Mouse (Mus musculus): ENCODE data around the gene Dhx34. TPM values are rescaled to one million over a fixed set of nuclear protein-coding genes. Genes with fewer than 3 reads are reported as not detected.

Gene Dhx34
- polyA plus RNA-seq (2021; fragmentation: Nextera tagmentation), result 3.8 and 4.0 TPM in 2 replicates
- long read RNA-seq, experiment 1, full-length matches to known transcripts, result 16 of 37 reads
- long read RNA-seq, experiment 1, partial matches to known transcripts, result 13 of 37 reads
- long read RNA-seq, experiment 1, other reads (novel, unspliced or antisense), result 8 of 37 reads
- long read RNA-seq, experiment 2, partial matches to known transcripts, result 6 of 7 reads
- long read RNA-seq, experiment 2, other reads (novel, unspliced or antisense), result 0 of 7 reads

DNA sequence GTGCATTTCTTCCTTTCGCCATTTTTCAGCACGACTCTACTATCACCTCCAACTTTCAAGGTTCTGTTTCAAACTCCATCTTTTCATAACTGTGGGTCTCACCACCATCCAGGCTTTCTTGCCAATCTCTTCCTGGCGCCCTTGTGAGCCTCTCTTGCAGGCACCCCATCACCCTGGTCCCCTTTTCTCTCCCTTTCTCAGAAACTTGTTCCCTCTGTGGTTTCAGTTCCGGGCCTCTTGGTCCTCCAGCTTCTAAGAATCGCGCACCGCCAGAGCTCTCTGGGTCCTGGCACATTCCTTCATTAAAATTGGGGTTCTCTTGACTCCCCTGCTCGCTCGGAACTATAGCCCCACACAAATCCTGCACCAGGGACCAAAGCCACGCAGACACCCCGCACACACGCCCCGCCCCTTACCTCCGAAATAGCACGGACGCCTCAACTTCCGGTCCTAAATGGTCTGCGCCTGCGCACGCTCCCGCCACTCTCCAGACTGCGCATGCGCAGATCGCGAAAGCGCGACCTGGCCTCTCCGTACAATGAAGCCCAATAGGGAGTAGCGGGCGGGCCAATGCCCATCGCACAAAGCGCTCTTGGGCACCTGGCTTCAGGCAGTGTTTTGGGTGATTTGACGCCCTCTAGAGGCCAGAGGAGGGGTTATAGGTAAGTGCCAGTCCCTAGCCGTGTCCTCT is at the start of gene Dhx34:
Dhx34 (minus strand) TSS at position 456 of the 691 bp plus-strand sequence.

DNA sequence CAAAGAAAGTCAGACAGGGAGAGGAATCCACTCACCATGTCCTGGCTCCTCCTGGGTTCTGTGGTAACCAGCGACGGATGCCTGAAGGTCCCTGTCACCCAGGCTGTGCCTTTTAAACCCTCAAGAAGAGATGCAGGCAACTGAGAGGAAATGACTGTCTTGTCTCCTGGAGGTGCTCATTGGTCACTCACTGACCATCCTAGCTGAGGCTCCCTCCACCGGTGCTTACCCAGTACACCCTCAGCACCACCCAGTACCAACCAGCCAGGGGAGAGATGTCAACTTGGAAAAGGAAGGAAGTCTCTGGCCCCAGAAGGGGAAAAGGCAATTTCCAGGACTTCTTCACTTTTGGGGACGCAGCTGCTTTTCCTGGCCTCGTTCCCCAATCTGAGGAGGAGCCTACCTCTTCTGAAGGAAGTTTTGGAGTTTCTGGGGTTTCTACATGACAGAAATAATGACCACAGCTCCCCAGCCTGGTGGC is 37.3 kb upstream of the Dhx34 start, which contains the start of gene C5ar1:
C5ar1 (minus strand) TSS at position 431 of the 481 bp plus-strand sequence.

DNA sequence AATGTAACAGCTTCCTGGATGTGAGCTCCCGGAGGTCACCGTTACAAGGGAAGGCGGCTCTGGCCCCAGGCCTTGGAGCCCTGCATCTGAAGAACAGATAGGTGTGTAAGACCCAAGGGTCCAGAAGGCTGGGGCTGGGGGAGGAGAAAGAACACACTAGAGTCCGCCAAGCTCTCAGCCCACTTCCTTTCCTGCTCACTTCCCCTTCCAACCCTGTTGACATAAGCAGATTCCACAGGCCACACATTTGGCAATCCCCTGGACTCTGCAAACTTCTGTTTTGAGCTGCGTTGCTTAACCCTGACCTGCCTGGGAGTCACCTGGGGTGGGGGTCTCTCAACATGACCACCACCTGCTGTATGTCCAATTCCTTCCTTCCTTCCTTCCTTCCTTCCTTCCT is 22.2 kb upstream of the Dhx34 start, which contains the start of gene C5ar2:
C5ar2 (minus strand) TSS at position 88 of the 400 bp plus-strand sequence.

DNA sequence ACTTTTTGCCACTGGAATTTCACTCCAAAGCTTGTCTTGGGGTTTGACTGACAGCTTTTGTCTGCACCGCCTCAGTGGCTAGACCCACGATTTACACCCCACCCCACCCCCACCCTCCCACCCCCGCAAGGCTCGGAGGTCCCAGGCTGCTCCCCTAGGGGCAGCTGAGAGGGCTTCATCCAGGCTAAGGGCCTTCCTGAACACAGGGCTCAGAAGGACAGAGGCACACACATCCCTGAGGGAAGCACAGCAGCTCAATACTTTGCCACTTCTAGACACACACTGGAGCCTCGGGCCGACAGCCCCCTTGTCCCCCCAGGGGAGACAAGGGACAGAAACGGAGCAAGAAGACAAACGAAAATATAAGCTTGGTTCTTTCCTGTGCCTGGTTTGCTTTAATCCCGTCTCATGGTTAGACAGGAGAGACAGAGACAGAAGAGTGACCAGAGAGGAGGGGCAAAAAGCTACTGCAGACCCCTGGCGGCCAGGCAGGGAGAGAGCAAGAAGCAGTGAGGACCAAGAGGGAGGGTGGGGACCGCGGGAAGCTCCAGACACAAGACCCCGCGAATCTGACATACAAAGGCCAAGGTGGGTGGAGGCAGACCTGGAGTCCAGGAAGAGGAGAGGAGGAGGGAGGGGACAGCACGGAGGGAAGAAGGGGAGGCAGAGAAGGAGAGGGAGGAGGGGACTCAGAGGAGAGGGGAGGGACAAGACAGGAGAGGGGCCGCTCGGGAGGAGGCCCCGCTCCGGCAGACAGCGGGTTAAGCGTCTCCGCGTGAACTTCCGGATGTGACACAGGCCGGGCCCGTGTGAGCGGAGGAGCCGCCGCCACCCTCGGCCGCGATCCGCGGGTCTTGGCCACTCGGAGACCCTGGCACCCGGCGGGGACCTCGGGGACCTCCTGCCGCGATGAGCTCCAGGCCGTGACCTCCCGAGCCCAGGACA is 47.0 kb downstream of the Dhx34 start, which contains the start of gene Meis3:
Meis3 (plus strand) TSS at position 494 of the 945 bp plus-strand sequence.

Other genes starting within 250 kb of the Dhx34 start
- gene Bicra, start 174.1 kb downstream of the Dhx34 start, polyA plus RNA-seq (2021; fragmentation: Nextera tagmentation), result 2.7 and 6.4 TPM in 2 replicates
- gene Zfp541, start 160.2 kb downstream of the Dhx34 start, polyA plus RNA-seq (2021; fragmentation: Nextera tagmentation), result 0.05 and 0.06 TPM in 2 replicates
- gene Napa, start 123.6 kb downstream of the Dhx34 start, polyA plus RNA-seq (2021; fragmentation: Nextera tagmentation), result 309 and 471 TPM in 2 replicates
- 20.3 and 28.5 TPM in 2 replicates for gene Kptn, start 102.1 kb downstream of the Dhx34 start, polyA plus RNA-seq (2021; fragmentation: Nextera tagmentation)
- gene Slc8a2, start 92.2 kb downstream of the Dhx34 start, polyA plus RNA-seq (2021; fragmentation: Nextera tagmentation), result 21.2 and 22.4 TPM in 2 replicates
- gene Meis3, start 46.9 kb downstream of the Dhx34 start, polyA plus RNA-seq (2021; fragmentation: Nextera tagmentation), result 31.0 and 31.8 TPM in 2 replicates
- gene C5ar2, start 22.1 kb upstream of the Dhx34 start, polyA plus RNA-seq (2021; fragmentation: Nextera tagmentation), result 0.55 and 0.59 TPM in 2 replicates
- gene C5ar1, start 37.5 kb upstream of the Dhx34 start, polyA plus RNA-seq (2021; fragmentation: Nextera tagmentation), result 0.84 and 1.1 TPM in 2 replicates
- gene Inafm1, start 51.6 kb upstream of the Dhx34 start, polyA plus RNA-seq (2021; fragmentation: Nextera tagmentation), result 18.1 and 31.5 TPM in 2 replicates
- gene Ccdc9, start 64.8 kb upstream of the Dhx34 start, polyA plus RNA-seq (2021; fragmentation: Nextera tagmentation), result 3.6 and 13.8 TPM in 2 replicates
- 1.3 and 9.8 TPM in 2 replicates for gene Bbc3, start 86.4 kb upstream of the Dhx34 start, polyA plus RNA-seq (2021; fragmentation: Nextera tagmentation)
- 156 and 170 TPM in 2 replicates for gene Sae1, start 165.8 kb upstream of the Dhx34 start, polyA plus RNA-seq (2021; fragmentation: Nextera tagmentation)
- 4.2 and 7.6 TPM in 2 replicates for gene Zc3h4, start 178.9 kb upstream of the Dhx34 start, polyA plus RNA-seq (2021; fragmentation: Nextera tagmentation)
- 127 and 255 TPM in 2 replicates for gene Tmem160, start 230.7 kb upstream of the Dhx34 start, polyA plus RNA-seq (2021; fragmentation: Nextera tagmentation)